Mouse (Mus musculus) adrenal gland, adult 8-10 months (tissue): ENCODE measurements around the gene Daam2. TPM values are rescaled to one million over a fixed set of nuclear protein-coding genes. Genes with fewer than 3 reads are reported as not detected.

Source experiments
- DNase-seq: peaks from one replicate; pipeline ENCODE4 v3.0.0; 2022
- total RNA-seq, 4 experiments: library from RNA; stranded (reverse); gene quantifications; 2 replicates each; pipeline ENCODE4 v1.2.4; 2022

The Daam2 gene
- total RNA-seq, 4 experiments from 2014 or later = 30.1 to 38.9 (median 36.7) TPM

- no peak for DNase-seq
Observed at GRCm38 (mm10) chr17:49429471-49430129, 134.5 kb downstream of the Daam2 start.

- no peak for DNase-seq
Observed at GRCm38 (mm10) chr17:49428751-49429415, 135.3 kb downstream of the Daam2 start.

- DNase-seq = peak; percentile 95
Observed at GRCm38 (mm10) chr17:49428239-49428688, 135.9 kb downstream of the Daam2 start, which contains the start of gene Mocs1. Gene Mocs1, plus strand, starts transcription at chr17:49428362.

GRCm38 (mm10) chr17:49427631-49428238 lies 136.4 kb downstream of the Daam2 start:
- DNase-seq = no peak

GRCm38 (mm10) chr17:49423872-49424271 lies 140.3 kb downstream of the Daam2 start:
- DNase-seq = no peak

GRCm38 (mm10) chr17:49423067-49423325 lies 141.1 kb downstream of the Daam2 start:
- DNase-seq = no peak

- DNase-seq = no peak
Observed at GRCm38 (mm10) chr17:49422286-49423066, 141.7 kb downstream of the Daam2 start.

- no peak for DNase-seq
Observed at GRCm38 (mm10) chr17:49419813-49420212, 144.3 kb downstream of the Daam2 start.

GRCm38 (mm10) chr17:49416228-49416627 lies 147.9 kb downstream of the Daam2 start:
- no peak for DNase-seq

GRCm38 (mm10) chr17:49413554-49413953 lies 150.6 kb downstream of the Daam2 start:
- no peak for DNase-seq

GRCm38 (mm10) chr17:49412974-49413373 lies 151.2 kb downstream of the Daam2 start:
- DNase-seq = no peak

Other genes with a start within 250 kb of the Daam2 start
- 10 to 100 TPM; 50.7 to 57.1 (median 53.5) TPM for gene Mocs1, start 136.0 kb downstream of the Daam2 start, total RNA-seq
- 1 to 10 TPM in 2 of 4 experiments, under 1 TPM in 2; 0.59 to 1.2 (median 0.86) TPM for gene Kif6, start 50.8 kb upstream of the Daam2 start, total RNA-seq